Mouse (Mus musculus) layer of hippocampus, adult 9-11 months (tissue): Measurements from ENCODE around the gene Gm47985.

ENCODE experiments used
- DNase-seq: peaks from one replicate; pipeline ENCODE4 v3.0.0; 2022

Gm47985 gene

GRCm38 (mm10) chr1:151223377-151223776 is 41.0 kb downstream of the Gm47985 start:
- DNase-seq, result no peak

DNA sequence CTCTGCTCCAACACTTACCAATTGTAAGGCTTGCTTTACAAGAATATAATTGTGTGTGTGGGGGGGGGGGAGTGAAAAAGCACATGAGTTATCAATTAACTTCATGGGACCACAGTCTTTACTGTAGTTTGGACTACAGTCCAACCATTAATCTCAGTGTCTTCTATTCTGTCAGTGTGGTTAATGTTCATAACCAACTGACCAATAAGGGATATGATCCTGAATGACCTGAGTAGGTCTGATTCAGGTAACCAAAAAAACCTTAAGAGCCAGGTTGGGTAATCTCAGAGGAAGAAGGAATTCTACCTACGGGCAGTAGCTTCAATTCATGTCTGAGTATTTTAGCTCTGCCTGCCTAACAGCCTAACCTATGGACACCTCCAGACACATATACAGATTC is 42.2 kb downstream of the Gm47985 start:
- no peak for DNase-seq

- no peak for DNase-seq
These were observed 45.2 kb downstream of the Gm47985 start for GRCm38 (mm10) chr1:151227506-151227905.

GRCm38 (mm10) chr1:151228320-151228989 is 46.1 kb downstream of the Gm47985 start:
- DNase-seq, result no peak

DNA sequence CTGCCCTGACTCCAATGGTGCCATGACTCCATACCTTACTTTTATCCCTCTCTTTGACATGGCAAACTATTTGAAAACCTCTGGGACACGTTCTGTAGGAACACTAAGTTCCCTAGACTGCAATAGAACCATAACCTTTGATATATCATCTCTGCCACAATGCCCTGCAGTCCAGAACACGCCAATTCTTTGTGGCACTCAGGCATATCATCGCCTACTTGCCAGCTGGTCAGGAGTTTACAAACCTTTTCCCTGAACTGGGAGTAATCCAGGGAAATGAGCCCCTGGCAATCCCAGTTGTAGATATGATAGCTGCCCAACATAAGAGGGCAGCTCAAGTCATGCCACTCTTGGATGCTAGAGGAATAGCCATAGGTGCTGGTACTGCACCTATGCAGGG is 50.0 kb downstream of the Gm47985 start:
- no peak for DNase-seq

- no peak for DNase-seq
These were observed 51.4 kb downstream of the Gm47985 start for GRCm38 (mm10) chr1:151233756-151234155.
